In the genomic region with DNA sequence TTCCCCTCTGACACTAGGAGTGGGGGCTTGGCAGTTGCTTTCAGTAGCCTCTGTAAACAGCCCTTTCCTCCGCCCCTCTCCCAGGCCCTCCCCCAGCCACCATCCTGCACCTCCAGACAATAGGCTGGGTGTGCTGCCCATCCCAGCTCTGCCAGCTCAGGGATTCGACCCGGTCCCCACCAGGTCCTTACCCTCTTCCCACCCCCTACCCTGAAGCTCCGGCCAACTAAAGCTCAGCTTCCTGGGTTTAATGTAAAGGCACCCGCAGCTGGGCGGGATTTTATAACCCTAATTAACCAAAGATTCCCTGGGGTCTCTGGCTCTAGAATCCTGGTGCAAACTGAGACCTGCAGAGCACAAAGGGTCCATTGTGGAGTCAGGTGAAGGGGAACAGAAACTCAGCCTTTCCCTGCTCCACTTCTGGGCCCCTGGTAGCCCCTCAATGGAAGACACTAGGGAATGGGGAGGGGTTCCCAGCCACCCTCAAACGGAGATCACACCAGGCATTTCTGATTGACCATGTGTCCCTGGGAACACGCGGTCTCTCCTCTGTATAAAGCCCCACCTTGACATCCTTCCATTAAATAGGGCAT, we compare ENCODE assay signal across 10 mouse cellular contexts. TPM values are rescaled to one million over a fixed set of nuclear protein-coding genes. Genes with fewer than 3 reads are reported as not detected.
DNase-seq lines count a peak whose midpoint lies in the region; ATAC-seq lines count a peak whose summit lies in the region.
"Had no signal": no experiment of that assay in that cellular context is flagged by ENCODE, and none has a peak within 500 bp of the region (broad histone marks: within the 10 kb centered on the region; RNA-seq: fewer than 3 reads in every experiment).

No protein-coding gene starts in this region.

- H3K27me3 ChIP-seq in heart, embryonic 10.5 days (ENCODE audit: insufficient read depth, poor library complexity, severe bottlenecking), result peaks cover 11% of the 10 kb centered on the region; the same call in 1 of the 2 replicates
- 0 out of 2 replicates have a peak, but pooled peaks cover 3% of the 10 kb centered on the region for H3K27me3 ChIP-seq in forebrain, embryonic 12.5 days
- H3K27me3 ChIP-seq in limb, embryonic 10.5 days (ENCODE audit: low read depth, poor library complexity, severe bottlenecking), result peaks cover 87% of the 10 kb centered on the region
- H3K27me3 ChIP-seq in neural tube, embryonic 12.5 days (replicated peaks), result no peaks in the 10 kb centered on the region

- peak; percentile 24; the same call in 1 of the 2 replicates for ATAC-seq in forebrain, embryonic 12.5 days (ENCODE audit: low FRiP score)
- no peak for ATAC-seq in neural tube, embryonic 12.5 days (ENCODE audit: low FRiP score, low read depth)

- H3K36me3 ChIP-seq in heart, embryonic 10.5 days, result no peaks in the 10 kb centered on the region
- H3K36me3 ChIP-seq in forebrain, embryonic 12.5 days (replicated peaks), result no peaks in the 10 kb centered on the region
- H3K36me3 ChIP-seq in limb, embryonic 10.5 days, result no peaks in the 10 kb centered on the region
- no peaks in the 10 kb centered on the region for H3K36me3 ChIP-seq in neural tube, embryonic 12.5 days

- H3K4me1 ChIP-seq in heart, embryonic 10.5 days, result peaks cover 42% of the 10 kb centered on the region
- peaks cover 57% of the 10 kb centered on the region for H3K4me1 ChIP-seq in forebrain, embryonic 12.5 days
- peaks cover 35% of the 10 kb centered on the region for H3K4me1 ChIP-seq in limb, embryonic 10.5 days
- peaks cover 50% of the 10 kb centered on the region for H3K4me1 ChIP-seq in neural tube, embryonic 12.5 days

- DNase-seq in heart, embryonic 10.5 days (ENCODE audit: low spot score), result no peak
- no peak for DNase-seq in heart, postnatal 10 days
- peak; percentile 50 for DNase-seq in limb, embryonic 10.5 days (ENCODE audit: low spot score)
- DNase-seq in cerebellum, adult 11 months, result no peak
- DNase-seq in spleen, postnatal 36 days (ENCODE audit: low spot score in 2 of 2), result no peak
- DNase-seq in heart, postnatal 14 days, result no peak
- DNase-seq: gastrocnemius, adult 2 months; kidney, postnatal 4 days had no signal

- no peak overlapping the region for H3K4me3 ChIP-seq in heart, embryonic 10.5 days
- H3K4me3 ChIP-seq in forebrain, embryonic 12.5 days (replicated peaks), result no peak overlapping the region
- peak overlapping the region; percentile 25; the same call in 1 of the 2 replicates for H3K4me3 ChIP-seq in limb, embryonic 10.5 days
- H3K4me3 ChIP-seq in neural tube, embryonic 12.5 days, result no peak overlapping the region
- H3K4me3 ChIP-seq: gastrocnemius, adult 2 months had no signal

- H3K9ac ChIP-seq in forebrain, embryonic 12.5 days, result no peak overlapping the region
- H3K9ac ChIP-seq in neural tube, embryonic 12.5 days, result no peak overlapping the region

- no peaks in the 10 kb centered on the region for H3K9me3 ChIP-seq in heart, embryonic 10.5 days
- H3K9me3 ChIP-seq in forebrain, embryonic 12.5 days, result no peaks in the 10 kb centered on the region
- no peaks in the 10 kb centered on the region for H3K9me3 ChIP-seq in limb, embryonic 10.5 days (replicated peaks)
- no peaks in the 10 kb centered on the region for H3K9me3 ChIP-seq in neural tube, embryonic 12.5 days

- intact Hi-C loops in heart, postnatal 10 days (cut with DNase I), result no loop called here
- intact Hi-C loops in heart, postnatal 14 days (cut with DNase I), result no loop called here

- H3K4me2 ChIP-seq in forebrain, embryonic 12.5 days, result no peak overlapping the region
- peak overlapping the region; percentile 39 for H3K4me2 ChIP-seq in neural tube, embryonic 12.5 days (replicated peaks)

- WGBS in heart, embryonic 10.5 days, result 27% methylated on average over 9 of the region's 9 CpGs
- WGBS in forebrain, embryonic 12.5 days, result under 1% methylated on average over 8 of the region's 9 CpGs
- 8% methylated on average over 9 of the region's 9 CpGs for WGBS in limb, embryonic 10.5 days
- WGBS in neural tube, embryonic 12.5 days, result 4% methylated on average over 9 of the region's 9 CpGs

- peak overlapping the region; percentile 65 for H3K27ac ChIP-seq in heart, embryonic 10.5 days
- H3K27ac ChIP-seq in forebrain, embryonic 12.5 days, result peak overlapping the region; percentile 91
- H3K27ac ChIP-seq in limb, embryonic 10.5 days, result peak overlapping the region; percentile 78; the same call in 1 of the 2 replicates
- H3K27ac ChIP-seq in neural tube, embryonic 12.5 days, result peak overlapping the region; percentile 51; the same call in 1 of the 2 replicates
- H3K27ac ChIP-seq: gastrocnemius, adult 2 months had no signal

RNA-seq across cellular contexts. Expression of a gene that starts 53.2 kb away (rescaled TPM):
- polyA plus RNA-seq in heart, embryonic 10.5 days (2016; fragmentation: Nextera tagmentation; extraction: Ambion mirVana), result 42.7 and 46.8 TPM in 2 replicates
- total RNA-seq in heart, postnatal 10 days (2021), result 10 to 100 TPM; 25.0 to 26.5 TPM
- polyA plus RNA-seq in forebrain, embryonic 12.5 days (2016; fragmentation: Nextera tagmentation; extraction: Ambion mirVana), result 43.3 and 45.0 TPM in 2 replicates
- 41.3 and 43.5 TPM in 2 replicates for polyA plus RNA-seq in limb, embryonic 10.5 days (2016; fragmentation: Nextera tagmentation; extraction: Ambion mirVana)
- 46.7 and 48.4 TPM in 2 replicates for polyA plus RNA-seq in neural tube, embryonic 12.5 days (2016; fragmentation: Nextera tagmentation; extraction: Ambion mirVana)
- 10 to 100 TPM; 23.1 to 23.7 TPM for total RNA-seq in heart, postnatal 14 days (2021)
